Mouse (Mus musculus) stomach, postnatal 0 days (tissue): ENCODE results near the gene Sh3bgr.

Experiments
- CTCF ChIP-seq: IDR thresholded peaks from 2 replicates; pipeline ENCODE4 v1.5.1; 2016; ENCODE audit warnings: antibody characterized with exemption, low read depth, mild to moderate bottlenecking, moderate library complexity
- EP300 ChIP-seq: optimal IDR thresholded peaks from 2 replicates; pipeline ENCODE3; 2016; ENCODE audit warnings: antibody characterized with exemption

GRCm38 (mm10) chr16:96228438-96228837 is 28.2 kb downstream of the Sh3bgr start:
- TF ChIP-seq CTCF (no peak), EP300 (no peak)
